Mouse (Mus musculus) hindbrain, embryonic 12.5 days (tissue): Measurements from ENCODE around the gene Zbtb45. TPM values are rescaled to one million over a fixed set of nuclear protein-coding genes. Genes with fewer than 3 reads are reported as not detected.
A peak's percentile ranks its signal among the peaks of the same experiment; 100 is the strongest.

Experiments
- ATAC-seq: fragments of 200-750 bp; cut with Nextera tagmentation; 2 replicates; pipeline ENCODE4 v1.8.0; 2017; ENCODE audit warnings: moderate TSS enrichment; ENCODE audit not compliant: low FRiP score
- H3K27ac ChIP-seq: fragments of 300-500 bp; sonication (generic); 2 replicates; pipeline ENCODE4 v1.5.1; 2016; ENCODE audit warnings: mild to moderate bottlenecking
- H3K27me3 ChIP-seq: fragments of 300-500 bp; sonication (generic); 2 replicates; pipeline ENCODE4 v1.6.1; 2016; ENCODE audit warnings: mild to moderate bottlenecking
- H3K36me3 ChIP-seq: fragments of 300-500 bp; sonication (generic); 2 replicates; pipeline ENCODE4 v1.6.1; 2016; ENCODE audit warnings: mild to moderate bottlenecking
- H3K4me1 ChIP-seq: fragments of 300-500 bp; sonication (generic); 2 replicates; pipeline ENCODE4 v1.6.1; 2016
- H3K4me2 ChIP-seq: fragments of 300-500 bp; sonication (generic); replicated peaks from 2 replicates; pipeline ENCODE4 v1.6.1; 2016; ENCODE audit warnings: mild to moderate bottlenecking
- H3K4me3 ChIP-seq: fragments of 300-500 bp; sonication (generic); 2 replicates; pipeline ENCODE4 v1.5.1; 2016; ENCODE audit warnings: mild to moderate bottlenecking
- H3K9ac ChIP-seq: fragments of 300-500 bp; sonication (generic); 2 replicates; pipeline ENCODE4 v1.6.1; 2016; ENCODE audit warnings: mild to moderate bottlenecking, moderate library complexity
- H3K9me3 ChIP-seq: fragments of 300-500 bp; sonication (generic); replicated peaks from 2 replicates; pipeline ENCODE4 v1.6.1; 2016; ENCODE audit warnings: mild to moderate bottlenecking
- WGBS: fragments of 180-500 bp; shearing (Covaris S2); methylation state at CpG from one replicate; pipeline ENCODE4 v1.1.7; 2016; 5-methylcytosine and 5-hydroxymethylcytosine counted together
- polyA plus RNA-seq: library from polyadenylated mRNA; unstranded; fragments of >200 nt; fragmentation: Nextera tagmentation; extraction: Ambion mirVana; gene quantifications from 2 replicates; pipeline ENCODE4 v1.2.1, GENCODE M21; 2016

Zbtb45 gene
- 32.6 and 35.0 TPM in 2 replicates for polyA plus RNA-seq

GRCm38 (mm10) chr7:13010005-13010908, at the start of gene Zbtb45:
TSS of gene Zbtb45 (minus strand) at chr7:13010034.
- H3K4me3 ChIP-seq: peak within 1 kb of the TSS; percentile 70
- H3K9ac ChIP-seq: peak within 1 kb of the TSS; percentile 83
- peaks cover 18% of the 10 kb centered on the region for H3K27me3 ChIP-seq
- H3K36me3 ChIP-seq: peaks cover 21% of the 10 kb centered on the region
- no peaks in the 10 kb centered on the region for H3K9me3 ChIP-seq
- no peak for ATAC-seq
- peak within 1 kb of the TSS; percentile 93 for H3K27ac ChIP-seq
- H3K4me2 ChIP-seq: peak within 1 kb of the TSS; percentile 79
- 9% methylated on average over 26 of the region's 26 CpGs for WGBS
- H3K4me1 ChIP-seq: peaks cover 24% of the 10 kb centered on the region

GRCm38 (mm10) chr7:13059536-13059935, 49.7 kb upstream of the Zbtb45 start:
- Histone ChIP-seq H3K27ac (no peak overlapping the region), H3K9ac (no peak overlapping the region), H3K4me3 (no peak overlapping the region), H3K36me3 (no peaks in the 10 kb centered on the region), H3K27me3 (no peaks in the 10 kb centered on the region), H3K4me1 (no peaks in the 10 kb centered on the region), H3K9me3 (no peaks in the 10 kb centered on the region), H3K4me2 (no peak overlapping the region)
- ATAC-seq: no peak
- WGBS: 85% methylated on average over 9 of the region's 9 CpGs

- Histone ChIP-seq H3K4me2 (no peak overlapping the region), H3K4me1 (peaks cover 6% of the 10 kb centered on the region; the same call in 1 of the 2 replicates), H3K27ac (no peak overlapping the region), H3K9ac (no peak overlapping the region), H3K4me3 (no peak overlapping the region), H3K9me3 (no peaks in the 10 kb centered on the region), H3K27me3 (no peaks in the 10 kb centered on the region), H3K36me3 (no peaks in the 10 kb centered on the region)
- WGBS: 61% methylated on average over 8 of the region's 8 CpGs
- no peak for ATAC-seq
Observed at GRCm38 (mm10) chr7:13056913-13057700, 47.3 kb upstream of the Zbtb45 start.

- H3K9me3 ChIP-seq: no peaks in the 10 kb centered on the region
- peak within 1 kb of the TSS; percentile 55 for H3K4me3 ChIP-seq
- H3K4me2 ChIP-seq: peak within 1 kb of the TSS; percentile 47
- H3K27me3 ChIP-seq: no peaks in the 10 kb centered on the region
- no peaks in the 10 kb centered on the region for H3K36me3 ChIP-seq
- peak; percentile 94 for ATAC-seq
- H3K4me1 ChIP-seq: peaks cover 6% of the 10 kb centered on the region; the same call in 1 of the 2 replicates
- H3K27ac ChIP-seq: peak within 1 kb of the TSS; percentile 94
- peak within 1 kb of the TSS; percentile 63 for H3K9ac ChIP-seq
- under 1% methylated on average over 41 of the region's 41 CpGs for WGBS
Observed at GRCm38 (mm10) chr7:13054287-13055010, 44.6 kb upstream of the Zbtb45 start, which contains the start of gene Mzf1. TSS of gene Mzf1 (minus strand) at chr7:13054764.

- peaks cover 6% of the 10 kb centered on the region; the same call in 1 of the 2 replicates for H3K4me1 ChIP-seq
- H3K4me2 ChIP-seq: peak overlapping the region; percentile 47
- WGBS: 2% methylated on average over 15 of the region's 15 CpGs
- no peaks in the 10 kb centered on the region for H3K27me3 ChIP-seq
- H3K27ac ChIP-seq: peak overlapping the region; percentile 94
- H3K36me3 ChIP-seq: no peaks in the 10 kb centered on the region
- H3K9ac ChIP-seq: peak overlapping the region; percentile 63
- no peaks in the 10 kb centered on the region for H3K9me3 ChIP-seq
- no peak for ATAC-seq
- H3K4me3 ChIP-seq: peak overlapping the region; percentile 55
Observed at GRCm38 (mm10) chr7:13053961-13054286, 44.1 kb upstream of the Zbtb45 start.

GRCm38 (mm10) chr7:13053501-13053900, 43.7 kb upstream of the Zbtb45 start:
- Histone ChIP-seq H3K4me1 (peaks cover 6% of the 10 kb centered on the region; the same call in 1 of the 2 replicates), H3K4me3 (peak overlapping the region; percentile 55; the same call in 1 of the 2 replicates), H3K27ac (0 out of 2 replicates have a peak overlapping the region, but pooled peaks have one; percentile 94), H3K9me3 (no peaks in the 10 kb centered on the region), H3K27me3 (no peaks in the 10 kb centered on the region), H3K4me2 (peak overlapping the region; percentile 47), H3K36me3 (no peaks in the 10 kb centered on the region), H3K9ac (peak overlapping the region; percentile 63; the same call in 1 of the 2 replicates)
- WGBS: 89% methylated on average over 2 of the region's 2 CpGs
- ATAC-seq: no peak

GRCm38 (mm10) chr7:13053001-13053400, 43.2 kb upstream of the Zbtb45 start:
- Histone ChIP-seq H3K4me3 (no peak overlapping the region), H3K27me3 (no peaks in the 10 kb centered on the region), H3K9ac (no peak overlapping the region), H3K27ac (no peak overlapping the region), H3K4me2 (no peak overlapping the region), H3K9me3 (no peaks in the 10 kb centered on the region), H3K4me1 (peaks cover 6% of the 10 kb centered on the region; the same call in 1 of the 2 replicates), H3K36me3 (no peaks in the 10 kb centered on the region)
- ATAC-seq: no peak
- 87% methylated on average over 13 of the region's 13 CpGs for WGBS

- peak; percentile 49; the same call in 1 of the 2 replicates for ATAC-seq
- Histone ChIP-seq H3K27me3 (peaks cover 47% of the 10 kb centered on the region), H3K27ac (no peak overlapping the region), H3K36me3 (no peaks in the 10 kb centered on the region), H3K4me3 (no peak overlapping the region), H3K9me3 (no peaks in the 10 kb centered on the region), H3K4me2 (no peak overlapping the region), H3K4me1 (peaks cover 12% of the 10 kb centered on the region), H3K9ac (no peak overlapping the region)
- 8% methylated on average over 2 of the region's 2 CpGs for WGBS
Observed at GRCm38 (mm10) chr7:13046084-13046483, 36.2 kb upstream of the Zbtb45 start.

GRCm38 (mm10) chr7:13044254-13044625, 34.4 kb upstream of the Zbtb45 start:
- peak overlapping the region; percentile 85 for H3K4me2 ChIP-seq
- 3% methylated on average over 23 of the region's 23 CpGs for WGBS
- peak overlapping the region; percentile 68 for H3K9ac ChIP-seq
- H3K27me3 ChIP-seq: peaks cover 53% of the 10 kb centered on the region
- peak overlapping the region; percentile 46 for H3K4me3 ChIP-seq
- H3K27ac ChIP-seq: 0 out of 2 replicates have a peak overlapping the region, but pooled peaks have one; percentile 23
- H3K36me3 ChIP-seq: no peaks in the 10 kb centered on the region
- H3K4me1 ChIP-seq: peaks cover 13% of the 10 kb centered on the region
- ATAC-seq: peak; percentile 30
- H3K9me3 ChIP-seq: no peaks in the 10 kb centered on the region

- peak; percentile 49 for ATAC-seq
- Histone ChIP-seq H3K27ac (0 out of 2 replicates have a peak overlapping the region, but pooled peaks have one; percentile 23), H3K4me1 (peaks cover 19% of the 10 kb centered on the region)
Observed at GRCm38 (mm10) chr7:13043445-13044253, 33.8 kb upstream of the Zbtb45 start.

GRCm38 (mm10) chr7:13043120-13043444, 33.2 kb upstream of the Zbtb45 start:
- Histone ChIP-seq H3K4me3 (peak overlapping the region; percentile 46), H3K9ac (no peak overlapping the region)
- WGBS: 36% methylated on average over 16 of the region's 16 CpGs

More at GRCm38 (mm10) chr7:13043445-13044253, 33.8 kb upstream of the Zbtb45 start:
- peak overlapping the region; percentile 46 for H3K4me3 ChIP-seq
- peak overlapping the region; percentile 85 for H3K4me2 ChIP-seq
- WGBS: 5% methylated on average over 88 of the region's 88 CpGs
- H3K9ac ChIP-seq: peak overlapping the region; percentile 68
- no peaks in the 10 kb centered on the region for H3K36me3 ChIP-seq
- H3K27me3 ChIP-seq: peaks cover 53% of the 10 kb centered on the region
- no peaks in the 10 kb centered on the region for H3K9me3 ChIP-seq

More at GRCm38 (mm10) chr7:13043120-13043444, 33.2 kb upstream of the Zbtb45 start:
- Histone ChIP-seq H3K9me3 (no peaks in the 10 kb centered on the region), H3K36me3 (no peaks in the 10 kb centered on the region), H3K27ac (no peak overlapping the region), H3K27me3 (peaks cover 53% of the 10 kb centered on the region), H3K4me2 (peak overlapping the region; percentile 85), H3K4me1 (peaks cover 20% of the 10 kb centered on the region)
- ATAC-seq: no peak
